Mouse (Mus musculus): Measurements from ENCODE around the gene Myom1. TPM values are rescaled to one million over a fixed set of nuclear protein-coding genes. Genes with fewer than 3 reads are reported as not detected.

The Myom1 gene
- polyA plus RNA-seq, 1 experiment = 1.8 TPM

DNA sequence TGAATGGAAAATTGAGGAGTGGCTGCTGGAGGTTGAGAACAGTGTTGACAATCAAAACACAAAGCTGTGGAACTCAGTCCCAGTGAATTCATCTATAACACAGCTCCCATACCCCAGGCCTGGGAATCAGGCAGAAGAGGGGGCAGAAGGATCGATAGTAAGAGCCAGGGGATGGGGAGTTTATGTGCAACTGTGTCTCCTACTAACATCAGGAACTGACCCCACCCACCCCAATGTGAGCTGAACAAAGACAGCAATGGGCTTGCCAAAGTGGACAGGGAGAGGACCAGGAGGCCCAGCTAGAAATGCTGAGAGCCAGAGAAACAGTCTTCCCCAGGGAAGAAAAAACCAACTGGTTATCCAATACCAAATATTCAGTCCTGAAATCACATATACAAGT lies 122.2 kb downstream of the Myom1 start:
- no peak for TF ChIP-seq CTCF (IDR thresholded peaks at IDR 0.05; ENCODE audit: low read depth, low read length)
- no peak for TF ChIP-seq POLR2A (IDR thresholded peaks at IDR 0.05; ENCODE audit: borderline replicate concordance, low read depth, low read length)
- H3K4me1 ChIP-seq (ENCODE audit: control insufficient read depth, insufficient read depth, low read length) = peaks cover 52% of the 10 kb centered on the region
- no peak overlapping the region for H3K4me3 ChIP-seq (ENCODE audit: insufficient read depth, low read length)
- H3K27ac ChIP-seq (ENCODE audit: insufficient read depth, low read depth, low read length) = no peak overlapping the region

DNA sequence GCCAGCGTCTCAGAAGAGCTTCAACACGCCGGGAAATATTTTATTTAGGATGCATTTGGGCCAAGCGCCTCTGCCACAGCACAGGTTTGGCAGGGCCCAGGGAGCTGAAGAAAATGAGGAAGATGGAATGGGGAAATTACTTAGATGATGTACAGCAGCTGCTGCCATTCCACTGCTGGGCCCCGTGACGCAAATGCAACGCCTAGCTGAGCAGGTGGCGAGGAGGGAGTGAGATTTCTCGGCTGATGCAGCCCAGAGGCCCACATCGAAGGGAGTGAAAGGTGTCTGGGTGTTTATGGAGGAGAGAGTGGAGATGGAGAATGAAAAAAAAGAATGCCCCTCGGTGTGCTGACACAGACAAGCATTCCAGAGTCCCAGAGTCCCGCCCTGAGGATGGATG lies 123.1 kb downstream of the Myom1 start:
- no peak overlapping the region for H3K4me3 ChIP-seq (ENCODE audit: insufficient read depth, low read length)
- peak overlapping the region; percentile 44 for H3K27ac ChIP-seq (ENCODE audit: insufficient read depth, low read depth, low read length)
- H3K4me1 ChIP-seq (ENCODE audit: control insufficient read depth, insufficient read depth, low read length) = peaks cover 51% of the 10 kb centered on the region
- TF ChIP-seq CTCF (IDR thresholded peaks at IDR 0.05; ENCODE audit: low read depth, low read length) (no peak), POLR2A (IDR thresholded peaks at IDR 0.05; ENCODE audit: borderline replicate concordance, low read depth, low read length) (no peak)

DNA sequence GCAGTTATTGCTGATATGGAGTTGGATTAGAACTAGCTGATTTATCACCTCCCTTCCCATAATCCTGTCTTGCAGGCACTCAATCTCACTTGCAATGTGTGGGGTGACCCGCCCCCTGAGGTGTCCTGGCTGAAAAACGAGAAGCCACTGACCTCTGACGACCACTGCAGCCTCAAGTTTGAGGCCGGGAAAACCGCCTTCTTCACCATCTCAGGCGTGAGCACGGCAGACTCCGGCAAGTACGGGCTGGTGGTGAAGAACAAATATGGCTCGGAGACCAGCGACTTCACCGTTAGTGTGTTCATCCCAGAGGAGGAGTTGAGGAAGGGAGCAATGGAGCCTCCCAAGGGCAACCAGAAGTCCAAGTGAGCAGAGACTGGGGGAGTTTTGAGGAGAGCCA lies 123.6 kb downstream of the Myom1 start:
- Histone ChIP-seq H3K4me1 (ENCODE audit: control insufficient read depth, insufficient read depth, low read length) (peaks cover 51% of the 10 kb centered on the region), H3K4me3 (ENCODE audit: insufficient read depth, low read length) (no peak overlapping the region), H3K27ac (ENCODE audit: insufficient read depth, low read depth, low read length) (0 out of 2 replicates have a peak overlapping the region, but pooled peaks have one; percentile 0)
- TF ChIP-seq CTCF (IDR thresholded peaks at IDR 0.05; ENCODE audit: low read depth, low read length) (no peak), POLR2A (IDR thresholded peaks at IDR 0.05; ENCODE audit: borderline replicate concordance, low read depth, low read length) (no peak)

DNA sequence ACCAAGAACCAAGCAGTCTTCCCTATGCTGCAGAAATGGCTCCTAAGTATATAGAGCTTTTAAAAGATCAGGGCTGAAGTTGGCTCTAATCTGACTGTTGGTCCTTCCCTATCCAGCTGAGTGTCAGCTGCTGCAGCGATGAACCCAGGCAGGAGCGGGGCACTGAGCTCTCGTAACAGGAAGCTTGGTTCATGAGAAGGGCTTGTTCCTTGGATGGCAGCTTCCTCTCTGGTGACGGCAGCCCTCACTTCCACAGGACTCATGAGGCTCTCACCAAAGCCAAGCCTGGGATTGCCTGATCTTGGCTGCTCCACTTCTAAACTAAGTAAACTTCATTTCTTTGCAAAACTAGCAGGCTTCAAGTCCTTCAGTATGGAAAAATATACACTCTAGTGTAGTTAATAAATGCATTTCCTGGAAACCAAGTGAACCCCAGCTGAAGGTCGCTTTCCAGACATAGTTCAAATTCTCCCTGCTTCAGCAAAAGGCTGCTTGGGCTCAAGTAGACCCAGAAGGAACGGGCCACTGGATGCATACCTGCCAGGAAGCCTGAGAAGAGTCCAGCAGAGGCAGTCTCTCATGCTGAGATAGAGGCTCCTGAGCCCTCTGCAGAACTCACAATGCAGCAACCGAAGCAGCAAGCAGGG lies 125.2 kb downstream of the Myom1 start:
- Histone ChIP-seq H3K4me1 (ENCODE audit: control insufficient read depth, insufficient read depth, low read length) (peaks cover 46% of the 10 kb centered on the region), H3K27ac (ENCODE audit: insufficient read depth, low read depth, low read length) (peak overlapping the region; percentile 80), H3K4me3 (ENCODE audit: insufficient read depth, low read length) (no peak overlapping the region)
- TF ChIP-seq CTCF (IDR thresholded peaks at IDR 0.05; ENCODE audit: low read depth, low read length) (no peak), POLR2A (IDR thresholded peaks at IDR 0.05; ENCODE audit: borderline replicate concordance, low read depth, low read length) (no peak)

DNA sequence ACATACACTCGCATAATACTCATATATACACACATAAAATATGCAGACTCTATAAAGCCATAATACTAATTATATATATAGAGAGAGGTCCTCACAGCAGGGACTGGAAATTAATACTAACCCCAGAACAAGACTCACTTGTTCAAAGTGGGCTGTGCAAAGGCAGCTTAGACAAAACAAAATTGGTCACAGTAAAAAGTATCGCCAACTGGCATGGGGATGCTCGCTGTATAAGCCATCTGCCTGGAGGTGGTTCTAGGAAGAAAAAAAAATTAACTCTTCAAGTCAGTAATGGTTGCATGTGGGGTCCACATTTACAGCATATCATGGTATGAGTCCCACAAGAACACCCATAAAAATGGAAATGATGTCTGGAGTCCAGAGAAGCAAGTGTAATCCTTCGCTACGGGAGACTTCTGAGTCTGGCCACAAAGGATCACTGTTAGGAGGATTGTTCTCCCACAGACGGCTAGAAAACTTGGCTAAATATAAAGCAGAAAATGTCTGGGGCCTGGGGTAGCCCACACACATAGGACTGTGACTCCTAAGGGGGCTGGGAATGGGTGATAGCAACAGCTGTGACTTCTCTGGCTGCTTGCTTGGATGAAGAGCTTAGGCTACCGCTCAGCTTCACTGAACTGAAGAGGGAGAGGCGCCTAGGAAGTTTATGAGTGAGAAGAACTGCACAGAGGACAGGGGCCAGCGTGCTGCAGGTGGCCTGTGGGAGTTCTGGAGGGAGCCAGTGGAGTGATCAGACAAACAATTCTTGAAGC lies 127.2 kb downstream of the Myom1 start:
- Histone ChIP-seq H3K27ac (ENCODE audit: insufficient read depth, low read depth, low read length) (no peak overlapping the region), H3K4me1 (ENCODE audit: control insufficient read depth, insufficient read depth, low read length) (peaks cover 52% of the 10 kb centered on the region), H3K4me3 (ENCODE audit: insufficient read depth, low read length) (no peak overlapping the region)
- TF ChIP-seq POLR2A (IDR thresholded peaks at IDR 0.05; ENCODE audit: borderline replicate concordance, low read depth, low read length) (no peak), CTCF (IDR thresholded peaks at IDR 0.05; ENCODE audit: low read depth, low read length) (no peak)

DNA sequence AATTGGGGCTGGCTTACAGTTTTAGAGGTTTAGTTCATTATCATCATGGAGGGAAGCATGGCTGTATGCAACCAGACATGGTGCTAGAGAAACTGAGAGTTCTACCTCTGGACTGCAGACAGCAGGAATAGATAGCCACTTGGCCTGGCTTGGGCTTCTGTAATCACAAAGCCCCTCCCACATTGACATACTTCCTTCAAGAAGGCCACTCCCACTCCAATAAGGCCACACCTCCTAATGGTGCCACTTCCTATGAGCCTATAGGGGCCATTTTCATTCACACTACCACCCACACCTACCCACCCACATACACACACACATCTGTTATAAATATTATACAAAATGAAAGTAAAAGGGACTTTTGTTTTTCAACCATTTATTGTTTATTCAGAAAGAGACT lies 129.8 kb downstream of the Myom1 start:
- Histone ChIP-seq H3K4me1 (ENCODE audit: control insufficient read depth, insufficient read depth, low read length) (peaks cover 49% of the 10 kb centered on the region), H3K27ac (ENCODE audit: insufficient read depth, low read depth, low read length) (no peak overlapping the region), H3K4me3 (ENCODE audit: insufficient read depth, low read length) (no peak overlapping the region)
- TF ChIP-seq CTCF (IDR thresholded peaks at IDR 0.05; ENCODE audit: low read depth, low read length) (no peak), POLR2A (IDR thresholded peaks at IDR 0.05; ENCODE audit: borderline replicate concordance, low read depth, low read length) (no peak)

DNA sequence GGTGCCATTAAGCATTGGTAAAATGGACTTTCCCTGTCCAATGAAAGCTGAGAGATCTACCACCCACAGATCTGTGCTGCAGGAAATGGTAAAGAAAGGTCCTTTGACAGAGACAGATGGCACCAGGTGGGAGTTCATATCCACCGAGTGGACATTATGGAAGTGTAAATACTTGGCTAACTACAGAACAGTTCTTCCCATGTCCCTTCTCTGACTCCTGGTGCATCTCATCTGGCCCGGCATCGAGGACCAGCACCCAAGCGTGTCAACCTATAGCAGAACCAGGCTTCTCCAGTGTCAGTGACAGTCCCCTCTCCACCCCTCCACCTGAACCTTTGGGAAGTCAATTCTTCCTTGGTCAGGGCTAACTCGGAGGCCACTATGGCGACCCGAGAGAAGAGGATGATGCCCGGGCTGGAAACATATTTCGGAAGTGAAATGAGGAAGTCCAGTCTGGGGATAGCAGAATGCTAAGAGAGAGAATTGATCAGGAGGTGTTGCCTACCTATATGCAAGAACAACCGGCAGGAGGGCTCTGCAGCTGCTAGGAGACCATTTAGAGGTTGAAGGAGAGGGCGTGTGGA lies 130.5 kb downstream of the Myom1 start:
- TF ChIP-seq CTCF (IDR thresholded peaks at IDR 0.05; ENCODE audit: low read depth, low read length) (no peak), POLR2A (IDR thresholded peaks at IDR 0.05; ENCODE audit: borderline replicate concordance, low read depth, low read length) (no peak)

DNA sequence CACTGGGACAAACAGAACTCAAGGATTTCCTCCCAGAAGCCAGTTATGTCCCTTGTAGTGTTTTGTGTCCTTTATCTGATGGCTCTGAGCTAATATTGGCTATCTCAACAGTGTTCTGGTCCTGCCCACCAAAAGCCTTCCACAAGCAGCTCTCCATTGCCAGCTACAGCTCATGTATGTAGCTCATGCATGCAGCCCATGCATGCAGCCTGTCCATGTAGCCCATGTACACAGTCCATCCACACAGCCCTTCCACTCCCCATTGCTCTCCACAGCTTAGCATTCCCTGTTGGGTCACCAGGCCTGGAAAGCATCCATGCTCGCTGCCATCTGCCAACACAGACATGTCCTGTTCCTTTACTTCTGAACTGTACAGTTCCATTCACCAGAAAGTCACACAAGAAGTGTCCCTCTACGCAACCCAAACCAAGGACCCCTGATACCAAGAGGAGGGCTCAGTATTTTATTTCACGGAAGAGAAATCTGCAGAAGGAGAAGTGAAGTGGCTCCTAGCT lies 132.1 kb downstream of the Myom1 start:
- TF ChIP-seq CTCF (IDR thresholded peaks at IDR 0.05; ENCODE audit: low read depth, low read length) (no peak), POLR2A (IDR thresholded peaks at IDR 0.05; ENCODE audit: borderline replicate concordance, low read depth, low read length) (no peak)
- Histone ChIP-seq H3K27ac (ENCODE audit: insufficient read depth, low read depth, low read length) (peak overlapping the region; percentile 89), H3K4me3 (ENCODE audit: insufficient read depth, low read length) (no peak overlapping the region), H3K4me1 (ENCODE audit: control insufficient read depth, insufficient read depth, low read length) (peaks cover 42% of the 10 kb centered on the region)

More for the DNA sequence above, 130.5 kb downstream of the Myom1 start:
- Histone ChIP-seq H3K27ac (ENCODE audit: insufficient read depth, low read depth, low read length) (peak overlapping the region; percentile 36), H3K4me3 (ENCODE audit: insufficient read depth, low read length) (no peak overlapping the region), H3K4me1 (ENCODE audit: control insufficient read depth, insufficient read depth, low read length) (peaks cover 44% of the 10 kb centered on the region)

DNA sequence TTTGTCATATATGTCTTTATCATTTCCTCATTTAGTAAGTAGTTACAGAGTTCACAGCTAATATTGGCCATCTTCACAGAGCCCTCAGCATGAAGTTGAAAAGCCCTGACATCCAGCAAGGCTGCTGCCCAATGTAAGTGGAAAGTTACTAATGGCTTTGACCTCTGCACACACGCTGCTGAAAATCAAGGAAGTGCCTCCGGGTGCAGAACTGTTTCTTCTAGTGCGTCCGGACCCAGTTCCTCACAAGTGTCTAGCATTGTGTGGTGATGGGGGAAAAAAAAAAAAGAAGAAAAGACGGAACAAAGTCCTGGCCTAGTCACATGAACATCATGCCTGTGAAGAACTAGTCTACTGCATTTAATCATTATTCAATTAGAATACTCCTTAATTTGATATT lies 132.7 kb downstream of the Myom1 start:
- peaks cover 42% of the 10 kb centered on the region for H3K4me1 ChIP-seq (ENCODE audit: control insufficient read depth, insufficient read depth, low read length)
- H3K4me3 ChIP-seq (ENCODE audit: insufficient read depth, low read length) = no peak overlapping the region
- H3K27ac ChIP-seq (ENCODE audit: insufficient read depth, low read depth, low read length) = peak overlapping the region; percentile 89
- TF ChIP-seq CTCF (IDR thresholded peaks at IDR 0.05; ENCODE audit: low read depth, low read length) = no peak
- no peak for TF ChIP-seq POLR2A (IDR thresholded peaks at IDR 0.05; ENCODE audit: borderline replicate concordance, low read depth, low read length)

DNA sequence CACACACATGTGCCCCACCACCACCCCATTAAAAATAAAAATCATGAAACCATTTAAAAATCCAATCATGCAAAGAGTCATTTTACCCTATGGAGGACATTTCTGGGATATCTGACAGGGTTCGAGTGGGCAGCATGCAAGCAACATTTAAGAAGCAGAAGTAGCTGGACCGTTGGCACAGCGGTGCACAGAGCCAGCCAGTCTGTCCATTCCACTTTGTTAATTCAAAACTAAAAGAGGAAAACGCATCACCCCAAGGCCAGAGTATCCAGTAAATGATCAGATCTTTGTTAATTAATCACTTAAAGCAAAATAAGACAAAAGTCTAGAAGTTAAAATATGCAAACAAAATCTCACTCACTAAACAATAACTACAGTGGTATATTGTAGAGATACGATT lies 133.4 kb downstream of the Myom1 start:
- no peak overlapping the region for H3K4me3 ChIP-seq (ENCODE audit: insufficient read depth, low read length)
- peak overlapping the region; percentile 99 for H3K27ac ChIP-seq (ENCODE audit: insufficient read depth, low read depth, low read length)
- TF ChIP-seq CTCF (IDR thresholded peaks at IDR 0.05; ENCODE audit: low read depth, low read length) = no peak
- TF ChIP-seq POLR2A (IDR thresholded peaks at IDR 0.05; ENCODE audit: borderline replicate concordance, low read depth, low read length) = no peak
- H3K4me1 ChIP-seq (ENCODE audit: control insufficient read depth, insufficient read depth, low read length) = peaks cover 42% of the 10 kb centered on the region

Measured in bone marrow macrophage, adult 2 months (primary cell).